Mouse (Mus musculus): ENCODE measurements around the gene Scn3b.

GRCm38 (mm10) chr9:40307311-40307710 lies 38.3 kb downstream of the Scn3b start:
- TF ChIP-seq CTCF (IDR thresholded peaks at IDR 0.05; ENCODE audit: low read depth, low read length) = no peak
- no peak for TF ChIP-seq POLR2A (IDR thresholded peaks at IDR 0.05; ENCODE audit: borderline replicate concordance, low read depth, low read length)
